Mouse (Mus musculus): Measurements from ENCODE around the gene Orai3. TPM values are rescaled to one million over a fixed set of nuclear protein-coding genes. Genes with fewer than 3 reads are reported as not detected.
"Not testable (repeated sequence)": the region's sequence is repeated elsewhere in the genome, so short reads cannot be mapped to it uniquely, and the experiment has no call there.

Gene Orai3
- polyA plus RNA-seq, 1 experiment from 2014 or later = 7.1 TPM

DNA sequence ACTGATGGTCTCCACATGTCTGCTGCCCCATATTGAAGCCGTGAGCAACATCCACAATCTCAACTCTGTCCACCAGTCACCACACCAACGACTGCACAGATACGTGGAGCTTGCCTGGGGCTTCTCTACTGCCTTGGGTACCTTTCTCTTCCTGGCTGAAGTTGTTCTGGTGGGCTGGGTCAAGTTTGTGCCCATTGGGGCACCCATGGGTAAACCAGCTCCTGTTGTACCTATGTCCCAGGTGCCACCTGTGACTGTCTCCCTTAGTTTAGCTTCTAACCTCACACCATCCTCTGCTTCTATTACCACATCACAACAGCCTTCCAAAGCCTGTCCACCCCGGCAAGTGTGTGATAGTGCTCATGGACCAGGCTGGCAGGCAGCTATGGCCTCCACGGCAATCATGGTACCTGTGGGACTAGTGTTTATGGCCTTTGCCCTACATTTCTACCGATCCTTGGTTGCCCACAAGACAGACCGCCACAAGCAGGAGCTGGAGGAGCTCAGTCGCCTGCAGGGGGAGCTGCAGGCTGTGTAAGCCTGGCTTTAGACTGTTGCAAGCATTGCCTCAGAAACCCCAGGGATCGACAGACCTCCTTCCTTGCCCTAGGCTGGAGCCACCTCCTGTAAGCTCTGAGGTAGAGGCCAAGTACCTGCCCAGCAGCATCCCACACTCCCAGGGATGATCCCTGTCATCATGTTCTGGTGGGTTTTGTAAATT, 4.2 kb downstream of the Orai3 start:
- Histone ChIP-seq H3K36me3 (ENCODE audit: control insufficient read depth, insufficient read depth, low read length) (no peaks in the 10 kb centered on the region), H3K27ac (ENCODE audit: low read depth, low read length) (no peak overlapping the region), H3K4me3 (ENCODE audit: low read depth, low read length) (no peak overlapping the region), H3K4me2 (ENCODE audit: low read depth, low read length, severe bottlenecking) (no peak overlapping the region), H3K27me3 (ENCODE audit: control insufficient read depth, insufficient read depth, low read length) (no peaks in the 10 kb centered on the region), H3K9ac (ENCODE audit: low read length) (no peak overlapping the region), H3K4me1 (replicated peaks; ENCODE audit: control insufficient read depth, insufficient read depth, low read length) (peaks cover 17% of the 10 kb centered on the region), H3K9me3 (ENCODE audit: control insufficient read depth, low read length) (no peaks in the 10 kb centered on the region)
- peak; percentile 81 for DNase-seq (ENCODE audit: low spot score)
- ATAC-seq (replicated peaks; ENCODE audit: low FRiP score) = no peak
- 45% methylated on average over 9 of the region's 9 CpGs for WGBS

DNA sequence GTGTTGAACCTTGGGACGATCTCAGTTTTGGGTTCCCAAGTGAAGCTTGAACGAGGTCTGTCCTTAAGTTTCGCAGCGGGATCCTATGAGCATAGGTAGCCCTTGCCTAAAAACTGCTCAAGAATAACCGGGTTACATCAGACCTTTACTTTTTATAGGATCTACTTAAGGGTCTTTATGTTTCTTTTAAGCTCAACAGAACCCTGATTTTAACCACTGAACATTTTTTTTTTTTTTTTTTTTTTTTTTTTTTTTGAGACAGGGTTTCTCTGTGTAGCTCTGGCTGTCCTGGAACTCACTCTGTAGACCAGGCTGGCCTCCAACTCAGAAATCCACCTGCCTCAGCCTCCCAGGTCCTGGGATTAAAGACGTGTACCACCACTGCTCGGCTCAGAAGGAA, 6.2 kb downstream of the Orai3 start:
- Histone ChIP-seq H3K4me3 (ENCODE audit: low read depth, low read length) (peak overlapping the region; percentile 97), H3K9ac (ENCODE audit: low read length) (peak overlapping the region; percentile 95), H3K4me2 (ENCODE audit: low read depth, low read length, severe bottlenecking) (peak overlapping the region; percentile 45)
- 83% methylated on average over 7 of the region's 7 CpGs for WGBS
- not testable (repeated sequence) for H3K27ac ChIP-seq (ENCODE audit: low read depth, low read length); H3K4me1 ChIP-seq (replicated peaks; ENCODE audit: control insufficient read depth, insufficient read depth, low read length); H3K36me3 ChIP-seq (ENCODE audit: control insufficient read depth, insufficient read depth, low read length); ATAC-seq (replicated peaks; ENCODE audit: low FRiP score); H3K27me3 ChIP-seq (ENCODE audit: control insufficient read depth, insufficient read depth, low read length); DNase-seq (ENCODE audit: low spot score); H3K9me3 ChIP-seq (ENCODE audit: control insufficient read depth, low read length)

DNA sequence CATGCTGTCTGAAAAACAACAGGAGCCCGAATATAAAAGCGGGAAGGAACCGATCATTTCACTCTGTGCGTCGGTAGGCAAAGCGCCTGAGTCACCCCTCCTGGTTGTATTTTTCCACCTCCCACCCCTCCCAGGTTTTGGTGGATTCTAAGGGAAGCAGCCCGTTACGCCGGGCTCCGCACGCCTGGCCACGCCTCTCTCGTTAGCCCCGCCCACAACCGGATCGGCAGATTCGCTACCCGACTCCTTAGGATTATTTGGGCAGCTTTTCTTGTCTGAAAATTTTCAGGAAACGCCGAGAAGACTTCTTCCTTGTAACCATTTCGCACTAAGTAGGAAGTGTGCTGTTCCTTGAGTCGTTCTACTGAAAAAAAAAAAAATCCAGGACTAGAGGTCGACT, 6.8 kb downstream of the Orai3 start, which contains the start of gene Setd1a:
Gene Setd1a (plus strand): TSS at position 245 of the 400 bp plus-strand sequence.
- ATAC-seq (replicated peaks; ENCODE audit: low FRiP score) = peak; percentile 73
- H3K9ac ChIP-seq (ENCODE audit: low read length) = peak within 1 kb of the TSS; percentile 95
- peak within 1 kb of the TSS; percentile 85 for H3K4me2 ChIP-seq (ENCODE audit: low read depth, low read length, severe bottlenecking)
- peak; percentile 91 for DNase-seq (ENCODE audit: low spot score)
- H3K4me1 ChIP-seq (replicated peaks; ENCODE audit: control insufficient read depth, insufficient read depth, low read length) = peaks cover 7% of the 10 kb centered on the region
- peak within 1 kb of the TSS; percentile 97 for H3K4me3 ChIP-seq (ENCODE audit: low read depth, low read length)
- whole genome bisulfite sequencing = under 1% methylated on average over 23 of the region's 23 CpGs
- H3K27ac ChIP-seq (ENCODE audit: low read depth, low read length) = peak within 1 kb of the TSS; percentile 94
- H3K9me3 ChIP-seq (ENCODE audit: control insufficient read depth, low read length) = no peaks in the 10 kb centered on the region
- H3K36me3 ChIP-seq (ENCODE audit: control insufficient read depth, insufficient read depth, low read length) = no peaks in the 10 kb centered on the region; the same call in 1 of the 2 replicates
- H3K27me3 ChIP-seq (ENCODE audit: control insufficient read depth, insufficient read depth, low read length) = no peaks in the 10 kb centered on the region

DNA sequence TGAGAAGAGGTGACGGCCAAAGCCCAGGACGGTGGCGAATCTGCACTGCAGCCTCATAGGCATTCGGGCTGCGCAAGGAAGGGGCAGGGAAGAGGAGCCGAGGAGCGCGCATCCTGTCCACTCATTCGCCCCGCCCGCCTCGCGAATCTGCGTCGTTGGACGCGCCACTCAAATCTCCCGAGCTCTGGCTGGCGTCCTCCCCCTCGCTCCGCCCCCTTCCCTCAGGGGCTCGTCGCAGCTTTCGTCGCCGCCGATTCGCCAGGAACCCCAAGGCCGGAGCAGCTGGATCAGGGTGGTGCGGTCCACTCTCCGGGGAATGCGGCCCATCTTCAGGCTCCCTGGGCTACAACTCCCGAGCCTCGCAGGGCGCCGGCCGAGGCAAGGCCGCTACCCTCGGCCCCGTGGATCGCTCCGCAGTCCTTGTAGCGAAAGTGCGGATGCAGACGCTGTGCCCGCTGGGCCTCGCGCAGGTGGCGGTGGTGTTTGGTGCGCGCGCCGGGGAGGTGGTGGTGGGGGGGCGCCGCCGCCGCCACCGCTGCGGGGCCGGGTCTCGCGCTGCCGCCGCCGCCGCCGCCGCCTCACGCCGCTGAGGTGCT, 7.4 kb downstream of the Orai3 start:
- peak overlapping the region; percentile 95 for H3K9ac ChIP-seq (ENCODE audit: low read length)
- peak overlapping the region; percentile 97 for H3K4me3 ChIP-seq (ENCODE audit: low read depth, low read length)
- ATAC-seq (replicated peaks; ENCODE audit: low FRiP score) (peak; percentile 91), DNase-seq (ENCODE audit: low spot score) (peak; percentile 97)
- WGBS = under 1% methylated on average over 55 of the region's 70 CpGs
- H3K27me3 ChIP-seq (ENCODE audit: control insufficient read depth, insufficient read depth, low read length) = no peaks in the 10 kb centered on the region
- H3K36me3 ChIP-seq (ENCODE audit: control insufficient read depth, insufficient read depth, low read length) = no peaks in the 10 kb centered on the region; the same call in 1 of the 2 replicates
- peak overlapping the region; percentile 45 for H3K4me2 ChIP-seq (ENCODE audit: low read depth, low read length, severe bottlenecking)
- peaks cover 7% of the 10 kb centered on the region for H3K4me1 ChIP-seq (replicated peaks; ENCODE audit: control insufficient read depth, insufficient read depth, low read length)
- peak overlapping the region; percentile 94 for H3K27ac ChIP-seq (ENCODE audit: low read depth, low read length)
- no peaks in the 10 kb centered on the region for H3K9me3 ChIP-seq (ENCODE audit: control insufficient read depth, low read length)

DNA sequence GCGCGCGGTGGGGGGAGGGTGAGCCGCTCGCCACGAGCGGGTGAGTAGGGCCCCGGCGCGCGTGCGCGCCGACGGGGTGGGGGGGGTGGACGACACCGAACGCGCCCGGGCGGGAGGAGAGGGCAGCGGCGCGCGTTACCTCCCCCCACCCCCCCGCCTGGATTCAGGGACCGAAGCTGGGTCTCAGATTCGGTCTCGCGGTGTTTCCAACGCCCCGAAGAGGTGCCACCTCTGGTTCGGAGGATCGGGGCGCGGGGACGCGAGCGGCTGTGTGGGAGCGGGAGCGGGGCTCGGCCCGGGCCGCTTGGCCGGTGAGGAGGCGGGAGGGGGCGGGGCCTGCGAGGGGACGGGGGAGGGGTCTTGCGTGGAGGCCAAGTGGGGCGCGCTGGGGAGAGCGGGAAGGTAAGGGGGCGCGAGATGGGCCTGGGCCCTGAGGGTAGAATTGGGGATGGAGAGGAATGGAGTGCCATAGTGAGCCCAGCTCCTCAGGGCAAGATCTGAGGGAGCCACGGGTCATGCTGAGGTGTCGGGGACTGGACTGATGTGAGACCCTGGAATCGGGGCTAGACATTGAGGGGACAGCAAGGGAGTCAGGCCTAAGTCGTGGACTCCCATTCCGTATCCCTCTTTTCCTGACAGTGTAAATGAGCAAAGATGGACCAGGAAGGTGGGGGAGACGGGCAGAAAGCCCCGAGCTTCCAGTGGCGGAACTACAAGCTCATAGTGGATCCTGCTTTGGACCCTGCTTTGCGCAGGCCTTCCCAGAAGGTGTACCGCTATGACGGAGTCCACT, 8.1 kb downstream of the Orai3 start:
- DNase-seq (ENCODE audit: low spot score) (peak; percentile 88), ATAC-seq (replicated peaks; ENCODE audit: low FRiP score) (peak; percentile 64)
- Histone ChIP-seq H3K4me1 (replicated peaks; ENCODE audit: control insufficient read depth, insufficient read depth, low read length) (peaks cover 7% of the 10 kb centered on the region), H3K9me3 (ENCODE audit: control insufficient read depth, low read length) (no peaks in the 10 kb centered on the region), H3K9ac (ENCODE audit: low read length) (peak overlapping the region; percentile 95), H3K27ac (ENCODE audit: low read depth, low read length) (peak overlapping the region; percentile 94), H3K27me3 (ENCODE audit: control insufficient read depth, insufficient read depth, low read length) (no peaks in the 10 kb centered on the region), H3K4me2 (ENCODE audit: low read depth, low read length, severe bottlenecking) (peak overlapping the region; percentile 85), H3K36me3 (ENCODE audit: control insufficient read depth, insufficient read depth, low read length) (no peaks in the 10 kb centered on the region; the same call in 1 of the 2 replicates), H3K4me3 (ENCODE audit: low read depth, low read length) (peak overlapping the region; percentile 97)
- WGBS = 4% methylated on average over 39 of the region's 66 CpGs

DNA sequence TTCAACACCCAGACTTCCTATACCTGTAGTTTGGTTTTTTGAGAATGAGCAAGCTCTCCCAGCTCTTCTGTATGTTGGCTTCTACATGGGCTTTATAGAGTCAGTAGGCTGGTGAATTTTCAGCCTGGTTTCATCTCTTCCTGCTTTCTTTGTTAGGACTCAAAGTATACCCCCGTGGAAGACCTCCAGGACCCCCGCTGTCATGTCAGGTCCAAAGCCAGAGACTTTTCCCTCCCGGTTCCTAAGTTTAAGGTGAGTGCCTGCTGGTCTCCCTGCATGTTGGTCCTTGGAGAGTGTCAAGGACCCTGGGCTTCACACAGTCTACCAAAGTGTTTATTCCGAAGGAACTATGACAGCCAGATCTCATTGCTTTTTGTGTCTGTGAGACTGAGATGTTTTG, 8.7 kb downstream of the Orai3 start:
- no peak for ATAC-seq (replicated peaks; ENCODE audit: low FRiP score)

DNA sequence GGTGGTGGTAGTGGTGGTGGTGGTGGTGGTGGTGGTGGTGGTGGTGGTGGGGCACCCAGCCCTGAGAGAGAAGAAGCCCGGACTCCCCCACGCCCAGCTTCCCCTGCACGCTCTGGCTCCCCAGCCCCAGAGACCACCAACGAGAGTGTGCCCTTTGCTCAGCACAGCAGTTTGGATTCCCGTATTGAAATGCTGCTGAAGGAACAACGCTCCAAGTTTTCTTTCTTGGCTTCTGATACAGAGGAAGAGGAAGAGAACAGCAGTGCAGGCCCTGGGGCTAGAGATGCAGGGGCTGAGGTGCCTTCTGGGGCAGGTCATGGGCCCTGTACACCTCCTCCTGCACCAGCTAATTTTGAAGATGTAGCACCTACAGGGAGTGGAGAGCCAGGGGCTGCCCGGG, 15.7 kb downstream of the Orai3 start, which contains the start of gene Gm49388:
Gene Gm49388 (plus strand): TSS at position 301 of the 400 bp plus-strand sequence.
- Histone ChIP-seq H3K4me1 (replicated peaks; ENCODE audit: control insufficient read depth, insufficient read depth, low read length) (no peaks in the 10 kb centered on the region), H3K9me3 (ENCODE audit: control insufficient read depth, low read length) (no peaks in the 10 kb centered on the region), H3K9ac (ENCODE audit: low read length) (no peak within 1 kb of the TSS), H3K36me3 (ENCODE audit: control insufficient read depth, insufficient read depth, low read length) (peaks cover 19% of the 10 kb centered on the region; the same call in 1 of the 2 replicates), H3K27ac (ENCODE audit: low read depth, low read length) (no peak within 1 kb of the TSS), H3K4me3 (ENCODE audit: low read depth, low read length) (no peak within 1 kb of the TSS), H3K27me3 (ENCODE audit: control insufficient read depth, insufficient read depth, low read length) (no peaks in the 10 kb centered on the region), H3K4me2 (ENCODE audit: low read depth, low read length, severe bottlenecking) (no peak within 1 kb of the TSS)
- DNase-seq (ENCODE audit: low spot score) (no peak), ATAC-seq (replicated peaks; ENCODE audit: low FRiP score) (no peak)
- WGBS = 91% methylated on average over 7 of the region's 7 CpGs

More for the DNA sequence above, 8.7 kb downstream of the Orai3 start:
- Histone ChIP-seq H3K27me3 (ENCODE audit: control insufficient read depth, insufficient read depth, low read length) (no peaks in the 10 kb centered on the region), H3K27ac (ENCODE audit: low read depth, low read length) (no peak overlapping the region), H3K9me3 (ENCODE audit: control insufficient read depth, low read length) (no peaks in the 10 kb centered on the region), H3K4me2 (ENCODE audit: low read depth, low read length, severe bottlenecking) (peak overlapping the region; percentile 85), H3K36me3 (ENCODE audit: control insufficient read depth, insufficient read depth, low read length) (no peaks in the 10 kb centered on the region; the same call in 1 of the 2 replicates), H3K4me1 (replicated peaks; ENCODE audit: control insufficient read depth, insufficient read depth, low read length) (peaks cover 7% of the 10 kb centered on the region), H3K4me3 (ENCODE audit: low read depth, low read length) (peak overlapping the region; percentile 97), H3K9ac (ENCODE audit: low read length) (peak overlapping the region; percentile 95)
- 83% methylated on average over 4 of the region's 4 CpGs for WGBS
- DNase-seq (ENCODE audit: low spot score) = no peak

DNA sequence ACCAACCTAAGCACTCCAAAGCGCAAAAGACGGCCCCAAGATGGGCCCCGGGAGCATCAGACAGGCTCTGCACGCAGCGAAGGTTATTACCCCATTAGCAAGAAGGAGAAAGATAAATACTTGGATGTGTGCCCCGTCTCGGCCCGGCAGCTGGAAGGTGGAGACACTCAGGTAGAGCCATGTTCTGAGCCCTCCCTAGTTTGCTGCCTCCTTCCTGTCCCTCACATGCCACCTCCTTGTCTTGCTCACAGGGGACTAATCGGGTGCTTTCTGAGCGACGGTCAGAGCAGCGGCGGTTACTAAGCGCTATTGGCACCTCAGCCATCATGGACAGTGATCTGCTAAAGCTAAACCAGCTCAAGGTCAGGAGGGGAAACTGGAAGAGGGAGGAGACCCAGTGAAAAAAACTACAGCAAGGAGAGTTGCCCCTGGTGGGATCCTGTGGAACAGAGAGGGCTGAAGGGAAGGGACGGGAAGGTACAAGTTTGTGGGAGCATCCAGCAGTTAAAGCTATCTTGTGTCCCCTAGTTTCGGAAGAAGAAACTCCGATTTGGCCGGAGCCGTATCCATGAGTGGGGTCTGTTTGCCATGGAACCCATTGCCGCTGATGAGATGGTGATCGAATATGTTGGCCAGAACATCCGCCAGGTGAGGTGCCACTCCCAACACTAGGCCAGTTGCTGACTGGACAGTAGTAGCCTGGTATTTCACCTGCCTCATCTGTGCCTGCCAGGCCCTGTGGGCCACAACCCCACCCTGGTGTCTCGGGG, 27.6 kb downstream of the Orai3 start:
- H3K27me3 ChIP-seq (ENCODE audit: control insufficient read depth, insufficient read depth, low read length) = no peaks in the 10 kb centered on the region
- no peak overlapping the region for H3K4me2 ChIP-seq (ENCODE audit: low read depth, low read length, severe bottlenecking)
- H3K4me1 ChIP-seq (replicated peaks; ENCODE audit: control insufficient read depth, insufficient read depth, low read length) = no peaks in the 10 kb centered on the region
- no peak overlapping the region for H3K4me3 ChIP-seq (ENCODE audit: low read depth, low read length)
- no peak overlapping the region for H3K9ac ChIP-seq (ENCODE audit: low read length)
- WGBS = 95% methylated on average over 23 of the region's 23 CpGs
- ATAC-seq (replicated peaks; ENCODE audit: low FRiP score) = no peak
- H3K9me3 ChIP-seq (ENCODE audit: control insufficient read depth, low read length) = no peaks in the 10 kb centered on the region
- no peak for DNase-seq (ENCODE audit: low spot score)
- no peak overlapping the region for H3K27ac ChIP-seq (ENCODE audit: low read depth, low read length)
- H3K36me3 ChIP-seq (ENCODE audit: control insufficient read depth, insufficient read depth, low read length) = peaks cover 27% of the 10 kb centered on the region
